Mouse (Mus musculus): ENCODE measurements at regions not wholly inside any gene's neighbourhood (a gene's known extent, or its start where the extent isn't known, plus 50 kb on each side); places are given as distances from the start of the nearest gene placed in this dataset.

GRCm38 (mm10) chr1:78050231-78050630, 146.7 kb downstream of the Pax3 start:
- DNase-seq (ENCODE audit: low read depth, low spot score) = no peak

GRCm38 (mm10) chr1:78032336-78032735, 164.6 kb downstream of the Pax3 start:
- DNase-seq (ENCODE audit: low read depth, low spot score) = no peak

- no peak for DNase-seq (ENCODE audit: low read depth, low spot score)
These were observed 175.2 kb downstream of the Pax3 start for GRCm38 (mm10) chr1:78021766-78022165.

- no peak for DNase-seq (ENCODE audit: low read depth, low spot score)
These were observed 175.9 kb downstream of the Pax3 start for GRCm38 (mm10) chr1:78021014-78021413.

GRCm38 (mm10) chr1:78017949-78018617, 178.9 kb downstream of the Pax3 start:
- no peak for DNase-seq (ENCODE audit: low read depth, low spot score)

DNA sequence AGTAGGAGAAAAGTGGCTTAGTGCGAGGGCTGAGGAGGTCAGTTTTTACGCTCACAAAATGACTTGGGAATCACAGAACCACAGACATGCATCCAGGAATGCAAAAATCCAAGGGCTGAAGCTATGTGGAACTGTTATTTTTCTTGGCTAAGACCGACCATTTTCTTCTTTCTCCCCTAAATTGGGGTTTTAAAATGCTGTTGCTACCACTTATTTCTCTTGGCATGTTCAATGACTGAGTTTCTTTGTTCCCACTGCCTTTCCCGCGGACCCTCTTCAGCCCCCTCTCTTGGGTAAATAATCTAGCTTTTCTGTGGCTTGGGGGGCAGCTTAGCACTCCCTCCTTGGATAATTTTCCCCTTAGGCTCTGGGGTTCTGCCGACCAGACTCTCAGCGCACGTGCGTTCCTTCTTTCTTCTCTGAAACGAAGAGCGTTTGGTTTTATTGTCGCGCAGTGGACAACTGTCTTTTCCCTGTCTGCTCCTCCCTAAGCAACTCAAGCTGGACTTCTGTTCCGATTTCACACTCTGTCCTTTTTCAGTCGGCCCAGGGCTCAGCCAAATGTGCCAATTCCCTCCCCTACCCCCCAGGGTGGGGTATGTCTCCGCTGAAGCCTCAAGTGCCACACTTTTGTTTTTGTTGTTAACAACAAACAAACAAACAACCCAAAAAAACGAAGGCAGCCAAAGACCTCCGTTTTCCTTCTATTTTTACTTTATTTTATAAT, 180.2 kb downstream of the Pax3 start:
- DNase-seq (ENCODE audit: low read depth, low spot score) = no peak

GRCm38 (mm10) chr1:78015999-78016398, 180.9 kb downstream of the Pax3 start:
- DNase-seq (ENCODE audit: low read depth, low spot score) = no peak

DNA sequence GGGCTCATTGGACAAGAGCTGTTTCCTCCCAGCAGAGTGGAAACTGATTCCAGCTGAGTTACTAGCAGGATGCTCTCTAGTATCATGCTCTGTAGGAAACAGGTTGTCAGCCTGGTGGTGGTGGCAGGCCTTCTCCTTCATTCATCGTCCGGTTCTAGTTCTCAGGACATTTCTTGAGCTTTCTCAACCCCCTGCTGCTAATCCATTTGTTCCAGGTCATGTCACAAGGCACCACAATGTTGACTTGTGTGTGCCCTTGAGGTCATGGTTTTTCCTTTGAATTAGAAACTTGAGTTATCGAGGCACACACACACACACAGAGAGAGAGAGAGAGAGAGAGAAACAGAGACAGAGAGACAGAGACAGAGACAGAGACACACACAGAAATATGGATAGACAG, 183.5 kb downstream of the Pax3 start:
- DNase-seq (ENCODE audit: low read depth, low spot score) = no peak

GRCm38 (mm10) chr1:78008811-78009410, 188.0 kb downstream of the Pax3 start:
- DNase-seq (ENCODE audit: low read depth, low spot score) = no peak

DNA sequence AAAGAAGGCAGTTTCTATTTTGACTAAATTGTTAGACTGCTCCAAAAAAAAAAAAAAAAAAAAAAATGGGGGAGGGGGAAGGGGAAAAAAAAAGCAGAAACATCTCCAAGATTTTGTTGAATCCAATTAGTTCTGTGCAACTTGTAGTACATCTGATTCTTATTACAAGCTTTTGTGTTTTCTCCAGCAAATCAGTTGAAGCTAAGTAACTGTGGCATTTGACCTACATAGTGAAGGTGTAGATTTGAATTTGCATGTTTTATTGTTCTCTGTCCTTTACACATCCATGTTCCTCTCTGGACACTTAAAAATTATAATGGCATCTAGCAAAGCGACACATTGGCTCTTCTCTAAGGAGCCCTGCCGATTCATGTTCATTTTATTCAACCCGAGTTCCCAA, 192.6 kb downstream of the Pax3 start:
- DNase-seq (ENCODE audit: low read depth, low spot score) = no peak

- no peak for DNase-seq (ENCODE audit: low read depth, low spot score)
These were observed 198.2 kb downstream of the Pax3 start for GRCm38 (mm10) chr1:77998727-77999126.

DNA sequence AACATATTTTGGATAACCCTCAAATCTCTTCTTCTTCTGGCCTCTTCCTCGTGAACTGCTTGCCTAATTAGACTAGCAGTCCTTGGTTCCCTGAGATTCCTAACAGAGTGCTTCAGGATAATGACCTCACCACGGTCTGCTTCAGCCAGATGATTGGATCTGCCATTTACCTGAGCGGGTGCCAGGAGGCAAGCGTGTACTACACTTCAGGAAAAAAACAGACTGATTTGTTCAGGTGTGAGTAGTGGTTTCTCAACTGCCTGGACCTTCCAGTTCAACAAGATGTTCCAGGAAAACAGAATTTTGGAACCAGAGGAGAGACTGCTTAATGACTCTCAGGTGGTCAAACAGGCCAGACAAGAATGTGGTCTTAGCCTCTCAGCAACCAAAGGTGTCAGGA, 215.4 kb downstream of the Pax3 start:
- no peak for DNase-seq (ENCODE audit: low read depth, low spot score)

DNA sequence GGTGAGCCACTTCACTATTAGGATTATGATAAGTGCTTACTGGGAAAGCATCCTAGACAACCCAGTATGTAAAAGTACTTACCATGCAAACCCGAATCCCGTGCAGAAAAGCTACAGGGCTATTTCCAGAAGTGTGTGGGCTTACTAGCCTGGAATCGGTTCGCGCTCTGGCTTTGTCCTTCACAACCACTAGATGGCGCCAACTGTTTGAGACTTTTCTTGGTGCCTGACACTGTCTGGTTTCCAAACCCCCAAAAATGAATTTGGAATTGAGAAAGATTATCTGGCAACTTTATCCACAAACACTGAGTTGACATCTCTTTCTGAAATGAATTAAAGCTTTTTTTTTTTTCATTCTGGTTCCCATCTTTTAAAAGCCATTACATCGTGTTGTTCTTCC, 218.2 kb downstream of the Pax3 start:
- DNase-seq (ENCODE audit: low read depth, low spot score) = peak; percentile 27

DNA sequence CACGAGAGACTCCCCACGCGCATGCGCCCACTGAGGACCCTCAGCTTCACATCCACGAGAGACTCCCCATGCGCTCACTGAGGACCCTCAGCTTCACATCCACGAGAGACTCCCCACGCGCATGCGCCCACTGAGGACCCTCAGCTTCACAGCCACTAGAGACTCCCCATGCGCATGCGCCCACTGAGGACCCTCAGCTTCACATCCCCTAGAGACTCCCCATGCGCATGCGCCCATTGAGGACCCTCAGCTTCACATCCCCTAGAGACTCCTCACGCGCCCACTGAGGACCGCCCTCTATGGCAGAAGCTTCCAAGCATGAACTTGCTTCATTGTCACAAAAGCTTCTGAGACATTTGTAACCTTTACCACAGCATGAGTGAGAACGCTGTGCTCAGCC, 221.0 kb downstream of the Pax3 start:
- no peak for DNase-seq (ENCODE audit: low read depth, low spot score)

DNA sequence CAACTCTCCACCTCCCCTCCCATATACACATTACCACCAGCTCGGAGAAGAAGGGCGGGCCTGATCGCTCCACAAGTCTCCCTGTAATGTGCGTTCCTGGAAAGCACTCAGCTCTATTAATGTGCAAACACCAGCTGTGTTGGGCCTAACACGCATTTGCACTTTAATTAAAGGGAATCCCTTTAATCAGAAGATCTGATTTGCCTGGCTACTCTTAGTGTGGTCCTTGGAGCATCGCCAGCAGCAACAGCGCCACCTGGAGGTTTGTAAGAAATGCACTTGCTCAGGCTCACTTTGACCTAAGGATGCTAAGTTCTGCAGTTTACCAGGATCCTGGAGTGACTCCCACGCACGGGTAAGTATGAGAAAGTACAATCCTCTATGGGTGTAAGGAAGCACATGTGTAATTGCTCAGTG, 224.6 kb downstream of the Pax3 start:
- peak; percentile 19 for DNase-seq (ENCODE audit: low read depth, low spot score)

- DNase-seq (ENCODE audit: low read depth, low spot score) = no peak
These were observed 232.1 kb downstream of the Pax3 start for GRCm38 (mm10) chr1:77964656-77965335.

- DNase-seq (ENCODE audit: low read depth, low spot score) = no peak
These were observed 237.6 kb downstream of the Pax3 start for GRCm38 (mm10) chr1:77959309-77959708.

- no peak for DNase-seq (ENCODE audit: low read depth, low spot score)
These were observed 239.7 kb downstream of the Pax3 start for GRCm38 (mm10) chr1:77957156-77957767.

- no peak for DNase-seq (ENCODE audit: low read depth, low spot score)
These were observed 249.0 kb downstream of the Pax3 start for GRCm38 (mm10) chr1:77947894-77948293.

DNA sequence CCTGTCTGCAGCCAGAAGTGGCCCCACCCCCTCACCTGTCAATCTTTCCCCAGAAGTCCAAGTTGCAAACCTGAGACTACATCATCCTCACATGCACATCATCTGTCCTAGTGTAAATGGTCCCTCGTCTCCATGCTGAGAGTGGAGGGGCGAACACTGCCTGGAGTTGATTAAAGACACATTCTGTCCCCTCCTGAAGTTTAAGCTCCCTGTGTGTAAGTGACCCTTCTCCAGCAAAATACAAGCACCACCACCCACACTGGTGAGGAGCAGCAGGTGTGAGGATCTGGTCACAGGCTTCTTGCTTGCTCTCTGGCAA, 252.6 kb downstream of the Pax3 start:
- no peak for DNase-seq (ENCODE audit: low read depth, low spot score)

DNA sequence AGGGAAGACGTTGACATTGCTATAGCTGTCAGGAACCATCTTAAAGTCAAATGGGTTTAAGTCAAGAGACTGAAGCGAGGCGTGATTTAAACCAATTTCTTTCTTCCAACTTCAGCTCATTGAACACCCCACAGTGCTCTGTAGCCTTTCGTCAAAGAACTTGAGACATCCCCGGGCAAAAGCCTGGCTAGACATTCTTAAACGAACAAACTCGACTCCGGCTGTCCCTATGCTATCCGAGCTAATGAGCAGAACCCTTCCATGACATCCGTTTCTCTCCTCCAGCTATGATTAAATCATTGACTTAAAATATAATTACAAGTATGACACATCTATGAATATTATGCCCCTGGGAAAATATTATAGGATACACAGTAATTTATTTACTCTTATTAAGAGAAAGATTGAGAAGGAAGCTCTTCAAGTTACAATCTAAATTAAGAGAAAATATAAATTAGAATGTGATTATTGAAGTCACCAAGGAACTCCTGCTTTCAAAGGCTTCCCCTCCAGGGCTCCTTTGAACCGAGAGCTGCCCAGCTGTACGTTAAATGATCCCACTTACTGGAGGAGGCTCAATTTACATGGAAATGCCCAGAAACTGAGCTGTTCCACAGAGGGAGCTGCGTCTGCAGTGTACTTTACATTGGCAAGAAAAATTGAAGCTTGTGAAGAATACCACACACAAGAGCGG, 253.2 kb downstream of the Pax3 start:
- DNase-seq (ENCODE audit: low read depth, low spot score) = no peak

- DNase-seq (ENCODE audit: low read depth, low spot score) = peak; percentile 3
These were observed 253.8 kb downstream of the Pax3 start for GRCm38 (mm10) chr1:77943101-77943500.

Data from skeletal muscle tissue, adult 2 months (tissue).